Mouse (Mus musculus) thymus, postnatal 10 days (tissue): ENCODE measurements around the gene Nhsl1.

Experiments
- DNase-seq, 2 experiments: peaks; one replicate each; pipeline ENCODE4 v3.0.0; 2021; ENCODE audit warnings: low spot score in 2 of 2

Nhsl1 gene

GRCm38 (mm10) chr10:18483658-18484057 lies 164.9 kb downstream of the Nhsl1 start:
- DNase-seq: no peak

GRCm38 (mm10) chr10:18484731-18485130 lies 165.9 kb downstream of the Nhsl1 start:
- no peak for DNase-seq

GRCm38 (mm10) chr10:18488239-18488803 lies 169.5 kb downstream of the Nhsl1 start:
- no peak for DNase-seq

GRCm38 (mm10) chr10:18489936-18490335 lies 171.2 kb downstream of the Nhsl1 start:
- DNase-seq: no peak

GRCm38 (mm10) chr10:18491952-18492351 lies 173.2 kb downstream of the Nhsl1 start:
- no peak for DNase-seq

- no peak for DNase-seq
These were observed 174.5 kb downstream of the Nhsl1 start for GRCm38 (mm10) chr10:18493010-18493894.

- DNase-seq: no peak
These were observed 175.5 kb downstream of the Nhsl1 start for GRCm38 (mm10) chr10:18494249-18494648.

GRCm38 (mm10) chr10:18497066-18497465 lies 178.3 kb downstream of the Nhsl1 start:
- no peak for DNase-seq

GRCm38 (mm10) chr10:18501997-18502396 lies 183.2 kb downstream of the Nhsl1 start:
- DNase-seq: no peak

GRCm38 (mm10) chr10:18505690-18506089 lies 186.9 kb downstream of the Nhsl1 start:
- DNase-seq: no peak

- DNase-seq: peak; percentile 65 to 75
These were observed 187.7 kb downstream of the Nhsl1 start for GRCm38 (mm10) chr10:18506501-18506946.

GRCm38 (mm10) chr10:18507869-18508473 lies 189.2 kb downstream of the Nhsl1 start:
- DNase-seq: no peak

GRCm38 (mm10) chr10:18508586-18508985 lies 189.8 kb downstream of the Nhsl1 start:
- peak; percentile 74 to 80 for DNase-seq

GRCm38 (mm10) chr10:18510663-18511062 lies 191.9 kb downstream of the Nhsl1 start:
- no peak for DNase-seq

- DNase-seq: no peak
These were observed 192.7 kb downstream of the Nhsl1 start for GRCm38 (mm10) chr10:18511496-18511895.

GRCm38 (mm10) chr10:18522556-18522955 lies 203.8 kb downstream of the Nhsl1 start:
- DNase-seq: no peak

GRCm38 (mm10) chr10:18525311-18525710 lies 206.5 kb downstream of the Nhsl1 start:
- DNase-seq: no peak

GRCm38 (mm10) chr10:18525726-18526125 lies 206.9 kb downstream of the Nhsl1 start:
- DNase-seq: no peak

- DNase-seq: no peak
These were observed 207.5 kb downstream of the Nhsl1 start for GRCm38 (mm10) chr10:18526184-18526850.

GRCm38 (mm10) chr10:18526851-18527675 lies 208.3 kb downstream of the Nhsl1 start:
- peak in 1 of 2 experiments; percentile 46 for DNase-seq

GRCm38 (mm10) chr10:18527766-18528165 lies 209.0 kb downstream of the Nhsl1 start:
- DNase-seq: peak; percentile 68 to 71
